Mouse (Mus musculus) induced T-regulatory cell, adult 2 months (primary cell): Measurements from ENCODE around the gene Lrfn4.

Experiments used
- DNase-seq: peaks from one replicate; pipeline ENCODE4 v3.0.0-alpha.2; 2012; ENCODE audit warnings: low read depth

The Lrfn4 gene

DNA sequence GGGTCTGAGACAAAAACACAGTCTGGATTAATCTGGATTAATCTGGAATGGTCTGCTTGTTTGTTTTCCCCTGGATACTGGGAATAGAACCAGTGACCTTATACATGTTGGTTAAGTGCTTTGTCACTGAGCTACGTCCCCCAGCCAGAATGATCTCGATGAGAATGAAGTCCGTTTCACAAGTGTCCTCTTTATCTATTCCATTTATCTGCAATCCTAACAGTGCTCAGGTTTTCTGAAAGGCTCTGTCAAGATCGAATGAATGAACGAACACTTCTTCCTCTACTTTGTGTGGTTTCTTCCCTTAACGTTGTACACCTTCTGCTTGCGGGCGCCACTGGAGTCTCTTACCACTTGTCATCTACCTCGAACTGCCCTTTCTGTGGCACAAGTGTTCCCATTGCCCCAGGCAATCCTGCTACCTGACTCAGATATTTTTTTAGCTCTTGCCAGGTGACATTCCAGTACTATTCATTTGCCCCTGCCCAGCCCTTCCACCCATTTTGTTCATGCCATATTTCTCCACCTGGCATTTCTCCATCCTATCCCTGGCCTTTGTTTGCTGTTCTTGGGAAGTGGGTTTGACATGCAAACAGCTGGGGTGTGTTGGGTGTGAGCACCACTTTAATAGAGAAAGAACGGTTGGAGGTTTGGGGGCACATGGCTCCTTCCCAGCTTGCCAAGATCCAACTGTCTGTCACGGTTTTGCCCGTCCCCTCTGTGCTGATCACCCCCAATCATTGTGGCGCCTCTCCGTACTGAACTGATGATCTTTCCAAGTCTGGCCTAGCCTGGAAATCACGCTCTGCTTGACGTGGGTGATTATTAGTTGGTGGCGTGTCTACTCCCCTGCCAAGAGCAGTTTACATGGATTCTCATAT is 45.9 kb downstream of the Lrfn4 start:
- DNase-seq = no peak

DNA sequence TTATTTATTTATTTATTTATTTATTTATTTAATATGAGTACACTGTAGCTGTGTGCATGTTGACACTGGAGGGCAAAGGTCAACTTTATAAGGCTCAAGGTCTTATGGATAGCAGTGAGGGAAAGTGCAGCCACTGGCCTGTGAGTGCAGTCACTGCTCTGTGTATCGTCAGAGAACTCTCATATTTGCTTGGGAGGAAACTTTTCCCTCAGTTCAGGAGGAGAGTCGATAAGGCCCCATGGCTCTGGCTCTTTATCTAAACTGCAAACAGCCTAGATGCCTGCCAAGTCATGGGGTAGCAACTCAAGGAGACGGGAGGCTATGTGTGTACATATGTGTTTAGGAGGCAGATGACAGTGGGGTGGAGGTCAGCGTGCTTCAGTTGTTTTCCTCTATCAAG is 46.6 kb downstream of the Lrfn4 start:
- DNase-seq = no peak

- no peak for DNase-seq
These were observed 47.8 kb downstream of the Lrfn4 start for GRCm38 (mm10) chr19:4567665-4568064.

DNA sequence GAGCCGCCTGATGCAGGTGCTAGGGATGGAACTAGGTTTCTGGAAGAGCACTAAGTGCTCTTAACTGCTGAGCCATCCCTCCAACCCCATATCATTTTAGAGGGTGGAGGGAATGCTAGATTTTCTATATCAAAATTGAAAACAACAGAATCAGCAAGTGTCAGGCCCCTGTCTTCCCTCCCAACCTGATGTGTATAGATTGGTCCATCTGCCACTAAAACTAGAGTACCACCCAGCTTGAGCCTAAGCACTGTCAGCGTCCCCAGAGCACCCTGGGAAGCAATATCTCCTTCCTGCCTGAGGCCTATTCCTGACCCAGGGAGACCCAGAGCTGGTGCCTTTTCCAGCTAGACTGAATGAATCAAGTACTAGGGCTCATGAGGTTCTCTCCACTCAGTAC is 48.6 kb downstream of the Lrfn4 start:
- no peak for DNase-seq

DNA sequence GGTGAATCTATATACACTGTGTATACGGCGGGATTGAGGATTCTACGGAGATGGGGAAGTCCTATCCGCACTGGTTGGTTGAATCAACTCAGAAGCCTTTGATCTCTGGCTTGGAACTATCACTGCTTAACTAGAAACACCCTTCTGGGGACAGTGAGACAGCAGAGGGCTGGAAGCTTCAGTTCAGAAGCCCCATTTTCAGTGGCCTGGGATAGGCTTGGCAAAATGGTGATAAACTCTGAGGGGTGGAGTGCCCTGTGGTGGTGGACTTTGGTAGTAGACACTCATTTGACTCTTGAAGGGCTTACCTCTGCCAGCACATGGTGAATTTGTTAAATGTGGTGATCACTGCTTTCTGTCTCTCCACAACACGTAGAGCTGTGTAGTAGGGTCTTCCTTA is 49.8 kb downstream of the Lrfn4 start:
- no peak for DNase-seq
